Comparison of ENCODE assay signal across 8 mouse cellular contexts in genomic region chr8:57800327-57800726, GRCm38 (mm10).
DNase-seq lines count a peak whose midpoint lies in the region; ATAC-seq and TF ChIP-seq lines count a peak whose summit lies in the region.

No protein-coding gene starts in this region.

- peak overlapping the region; percentile 53 for H3K4me2 ChIP-seq in hindbrain, embryonic 12.5 days (replicated peaks)

- H3K4me3 ChIP-seq in hindbrain, embryonic 12.5 days = no peak overlapping the region

- POLR2A ChIA-PET in Patski (lab: Charles Lee) = interaction anchor here (0.7 kb wide), 1 partner anchor 10 kb away, joined by 3 read pairs; no protein-coding TSS in a partner anchor

- no peaks in the 10 kb centered on the region for H3K9me3 ChIP-seq in hindbrain, embryonic 12.5 days (replicated peaks)

- in situ Hi-C loops in Patski (cut with MboI; ENCODE audit: low pct_unique_long_range_greater_than_20kb) = loop anchor here (5.0 to 25.0 kb wide), 2 partner anchors 368 to 913 kb away; no protein-coding TSS in a partner anchor

- CTCF ChIA-PET in Patski (lab: Charles Lee) = interaction anchor here (0.7 to 4.8 kb wide), 27 partner anchors 9 to 439 kb away, joined by 3 to 47 read pairs (median 4); no protein-coding TSS in a partner anchor

- H3K9ac ChIP-seq in hindbrain, embryonic 12.5 days = no peak overlapping the region

- WGBS in hindbrain, embryonic 12.5 days = 23% methylated on average over 4 of the region's 4 CpGs

- H3K27me3 ChIP-seq in Patski = peaks cover 3% of the 10 kb centered on the region
- H3K27me3 ChIP-seq in hindbrain, embryonic 12.5 days = no peaks in the 10 kb centered on the region

- peak; percentile 74 for ATAC-seq in Patski
- peak; percentile 87 for ATAC-seq in hindbrain, embryonic 12.5 days (ENCODE audit: low FRiP score)

- TF ChIP-seq CTCF in Patski (IDR thresholded peaks at IDR 0.05) = peak; percentile 77

- no peaks in the 10 kb centered on the region for H3K36me3 ChIP-seq in hindbrain, embryonic 12.5 days

- DNase-seq in Patski (ENCODE audit: low read depth, low spot score) = peak; percentile 30
- peak; percentile 91 for DNase-seq in cerebellum, adult 8-10 months
- DNase-seq in frontal cortex, adult 2 months (ENCODE audit: extremely low spot score in 1 of 2, low spot score in 1 of 2) = peak; percentile 83 to 97
- peak; percentile 82 for DNase-seq in layer of hippocampus, adult 9-11 months
- DNase-seq in lung, postnatal 10 days = peak; percentile 87
- peak; percentile 79 for DNase-seq in retina, adult 2 months (ENCODE audit: low read depth, low spot score)
- DNase-seq in yolk sac, embryonic 10.5 days (ENCODE audit: low spot score) = peak; percentile 63

- peak overlapping the region; percentile 48; the same call in 1 of the 2 replicates for H3K27ac ChIP-seq in hindbrain, embryonic 12.5 days

- H3K4me1 ChIP-seq in hindbrain, embryonic 12.5 days = 0 out of 2 replicates have a peak, but pooled peaks cover 3% of the 10 kb centered on the region

Comparison
In these comparisons a context has a peak if more than half of its experiments do, and no peak if none do; other contexts are left out.
1. DNase-seq: peak in every context shown above with its lines; median percentile 91 in cerebellum, adult 8-10 months; 90 in frontal cortex, adult 2 months; 87 in lung, postnatal 10 days; 82 in layer of hippocampus, adult 9-11 months; 79 in retina, adult 2 months; 63 in yolk sac, embryonic 10.5 days; 30 in Patski.